Mouse (Mus musculus): Measurements from ENCODE around the gene Cd52. TPM values are rescaled to one million over a fixed set of nuclear protein-coding genes. Genes with fewer than 3 reads are reported as not detected.
A peak's percentile ranks its signal among the peaks of the same experiment; 100 is the strongest.

Gene Cd52
- total RNA-seq, 2 experiments from 2014 or later = 0.99 to 2.4 TPM

- intact Hi-C loops (cut with DNase I) = no loop called here
- DNase-seq (ENCODE audit: low spot score in 2 of 2) = no peak
These were observed 32.9 kb downstream of the Cd52 start for GRCm38 (mm10) chr4:134061944-134062446.

DNA sequence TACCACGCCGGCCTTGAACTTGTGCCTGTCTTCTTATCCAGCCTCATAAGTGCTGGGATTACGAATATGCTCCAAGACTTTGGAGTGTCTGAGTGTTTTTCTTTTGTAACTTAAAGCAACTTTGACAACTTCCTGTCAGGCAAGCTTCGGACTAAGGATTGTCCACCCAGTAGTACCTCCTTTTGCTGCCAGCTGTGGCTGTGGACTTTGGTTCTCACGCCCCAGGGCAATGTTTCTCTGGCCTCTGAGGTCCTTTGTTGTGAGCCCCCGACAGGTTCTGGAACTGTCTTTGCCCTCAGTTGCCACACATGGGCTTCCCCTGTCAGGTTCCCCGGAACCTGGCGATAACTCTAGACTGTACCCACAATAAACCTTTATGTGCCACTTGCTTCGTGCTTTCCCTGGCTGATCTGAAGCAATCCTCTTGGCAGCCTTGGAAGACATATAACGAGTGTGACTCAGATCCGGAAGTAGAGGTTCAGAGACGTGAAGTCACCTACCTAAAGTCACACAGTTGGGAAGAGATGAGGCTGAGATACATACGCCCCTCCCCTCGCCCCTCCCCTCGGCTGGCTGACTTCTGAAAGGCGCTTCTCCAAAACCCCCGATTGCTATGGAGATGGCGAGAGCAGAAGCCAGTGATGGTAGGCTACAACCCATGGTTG is 33.6 kb downstream of the Cd52 start:
- peak in 1 of 2 experiments; percentile 42 for DNase-seq (ENCODE audit: low spot score in 2 of 2)
- intact Hi-C loops (cut with DNase I) = no loop called here

GRCm38 (mm10) chr4:134060135-134060865 is 34.6 kb downstream of the Cd52 start, which contains the start of gene Crybg2:
Gene Crybg2 (plus strand): TSS chr4:134060815.
- intact Hi-C loops (cut with DNase I) = no loop called here
- no peak for DNase-seq (ENCODE audit: low spot score in 2 of 2)

GRCm38 (mm10) chr4:134058908-134059307 is 36.0 kb downstream of the Cd52 start:
- intact Hi-C loops (cut with DNase I) = no loop called here
- no peak for DNase-seq (ENCODE audit: low spot score in 2 of 2)

DNA sequence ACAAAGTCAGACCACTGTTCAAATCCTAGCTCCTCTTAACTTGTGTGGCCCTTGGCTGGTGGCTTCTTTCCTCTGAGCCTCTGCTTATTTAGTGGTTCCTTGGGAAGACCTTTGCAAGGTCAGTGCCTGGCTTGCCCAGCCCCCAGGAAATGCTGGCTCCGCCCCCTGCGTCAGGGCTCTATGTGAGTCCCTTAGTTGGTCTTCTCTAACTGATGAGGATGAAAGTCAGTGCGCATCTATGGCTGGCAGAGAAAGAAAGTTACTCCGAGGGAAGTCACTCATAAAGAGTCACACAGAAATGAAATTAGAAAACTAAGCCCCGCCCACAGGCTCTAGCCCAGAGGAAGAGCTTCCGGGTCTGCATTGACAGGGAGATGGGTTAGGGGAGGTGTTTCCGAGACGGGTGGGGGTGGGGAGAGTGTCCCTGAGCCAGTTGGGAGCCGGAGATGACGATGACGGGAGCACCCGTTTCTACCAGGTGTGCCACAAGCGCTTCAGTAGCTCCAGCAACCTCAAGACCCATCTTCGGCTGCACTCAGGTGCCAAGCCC is 36.6 kb downstream of the Cd52 start:
- intact Hi-C loops (cut with DNase I) = no loop called here
- no peak for DNase-seq (ENCODE audit: low spot score in 2 of 2)

DNA sequence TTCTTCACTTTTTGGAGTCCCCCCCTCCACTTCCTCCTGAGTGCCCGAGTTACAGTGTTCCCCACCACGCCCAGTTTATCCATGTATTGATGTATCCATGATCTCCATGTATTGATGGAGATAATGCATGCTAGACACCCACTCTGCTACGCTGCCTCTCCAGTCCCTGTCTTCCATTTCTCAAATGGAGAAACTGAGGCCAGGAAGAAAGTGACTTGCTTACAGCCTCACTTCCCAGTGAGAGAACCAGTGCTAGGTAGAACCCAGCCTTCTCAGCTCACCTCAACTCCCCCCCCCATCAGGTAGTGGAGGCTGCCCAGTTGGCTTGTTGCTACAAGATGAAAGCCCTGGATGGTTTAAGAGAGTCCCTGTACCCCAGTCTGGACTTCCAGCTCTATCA is 41.3 kb downstream of the Cd52 start, which contains the start of gene Zfp683:
Gene Zfp683, plus strand, starts transcription at position 301 of the 400 bp plus-strand sequence.
- DNase-seq (ENCODE audit: low spot score in 2 of 2) = no peak
- intact Hi-C loops (cut with DNase I) = no loop called here

- intact Hi-C loops (cut with DNase I) = no loop called here
- DNase-seq (ENCODE audit: low spot score in 2 of 2) = peak in 1 of 2 experiments; percentile 24
These were observed 42.3 kb downstream of the Cd52 start for GRCm38 (mm10) chr4:134052560-134052959.

DNA sequence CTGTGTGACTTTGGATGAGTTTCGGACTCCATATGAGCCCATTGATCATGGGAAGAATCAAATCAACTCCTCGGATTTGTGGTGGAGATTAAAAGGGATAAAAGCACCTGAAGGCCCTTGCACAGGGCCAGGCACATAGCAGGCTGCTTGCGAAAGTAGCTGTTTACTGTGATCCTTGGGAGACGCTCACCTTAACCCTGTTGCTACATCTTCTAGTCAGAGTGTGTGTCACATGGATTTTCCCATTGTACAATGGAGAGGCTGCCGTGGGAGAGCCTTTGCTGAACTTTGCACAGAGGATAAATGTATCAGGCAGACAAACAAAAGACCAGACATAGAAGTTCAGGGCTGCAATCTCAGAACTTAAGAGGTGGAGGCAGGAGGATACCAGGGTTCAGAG is 43.0 kb downstream of the Cd52 start:
- DNase-seq (ENCODE audit: low spot score in 2 of 2) = no peak
- intact Hi-C loops (cut with DNase I) = no loop called here

DNA sequence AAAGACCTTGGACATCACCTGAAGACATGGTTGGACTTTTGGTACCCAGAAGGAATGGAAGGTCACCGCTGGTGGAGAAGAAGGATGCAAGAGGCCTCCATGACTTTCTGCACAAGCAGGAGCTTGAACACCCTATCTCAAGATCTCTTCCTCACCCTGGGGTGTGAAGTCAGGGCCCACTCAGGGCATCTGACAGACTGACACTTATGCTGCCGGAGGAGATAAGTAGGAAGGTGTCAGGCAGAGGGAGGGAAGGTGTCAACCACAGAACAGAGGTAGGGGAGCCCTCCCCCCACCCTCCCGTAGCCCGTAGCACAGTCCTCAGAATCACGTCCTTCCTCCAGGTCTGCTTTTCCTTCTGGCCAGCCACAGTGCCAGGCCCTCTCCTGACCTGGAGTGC is 47.2 kb downstream of the Cd52 start:
- DNase-seq (ENCODE audit: low spot score in 2 of 2) = no peak
- intact Hi-C loops (cut with DNase I) = no loop called here

- no peak for DNase-seq (ENCODE audit: low spot score in 2 of 2)
- intact Hi-C loops (cut with DNase I) = no loop called here
These were observed 51.8 kb downstream of the Cd52 start for GRCm38 (mm10) chr4:134043041-134043440.

- intact Hi-C loops (cut with DNase I) = no loop called here
- DNase-seq (ENCODE audit: low spot score in 2 of 2) = peak in 1 of 2 experiments; percentile 14
These were observed 53.4 kb downstream of the Cd52 start for GRCm38 (mm10) chr4:134041317-134042123.

DNA sequence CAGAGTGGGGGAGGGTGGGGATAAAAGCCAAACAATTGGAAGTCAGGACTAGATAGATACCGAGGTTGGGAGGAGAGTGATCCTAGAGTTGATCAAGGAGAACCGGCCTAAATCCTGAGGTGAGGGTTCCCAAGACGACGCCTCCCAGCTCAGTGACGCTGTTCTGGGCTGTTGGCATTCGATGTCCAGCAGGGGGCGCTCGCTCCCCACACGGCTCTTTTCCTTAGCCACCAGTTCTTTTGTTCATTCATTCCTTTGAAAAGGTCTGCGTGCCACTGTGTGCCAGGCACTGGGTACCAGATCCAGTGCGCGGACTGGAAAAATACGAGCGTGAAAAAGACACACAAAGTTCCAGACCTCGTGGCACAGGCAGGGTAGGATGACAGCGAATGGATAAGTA is 58.9 kb downstream of the Cd52 start:
- DNase-seq (ENCODE audit: low spot score in 2 of 2) = peak; percentile 77 to 84
- intact Hi-C loops (cut with DNase I) = loop anchor here (1.0 to 2.0 kb wide), 2 partner anchors 53 to 88 kb away; no protein-coding TSS in a partner anchor

Other genes with a start within 250 kb of the Cd52 start
- 10 to 100 TPM; 12.7 TPM for gene Rps6ka1, start 207.3 kb downstream of the Cd52 start, total RNA-seq (2021)
- 100 to 1,000 TPM; 118 to 146 TPM for gene Hmgn2, start 126.4 kb downstream of the Cd52 start, total RNA-seq (2021)
- gene Dhdds, start 94.2 kb downstream of the Cd52 start, total RNA-seq (2021) = 10 to 100 TPM; 61.0 to 63.6 TPM
- gene Lin28a, start 76.2 kb downstream of the Cd52 start, total RNA-seq (2021) = not detected
- not detected for gene Zfp683, start 41.2 kb downstream of the Cd52 start, total RNA-seq (2021)
- gene Crybg2, start 34.3 kb downstream of the Cd52 start, total RNA-seq (2021) = 1 to 10 TPM; 1.3 to 1.4 TPM
- 10 to 100 TPM; 22.6 to 25.0 TPM for gene Ubxn11, start 7.5 kb upstream of the Cd52 start, total RNA-seq (2021)
- gene Sh3bgrl3, start 33.7 kb upstream of the Cd52 start, total RNA-seq (2021) = 100 to 1,000 TPM; 204 to 214 TPM
- 10 to 100 TPM in 1 of 2 experiments, 1 to 10 TPM in 1; 9.5 to 10.5 TPM for gene Cep85, start 92.0 kb upstream of the Cd52 start, total RNA-seq (2021)
- not detected for gene Gm7534, start 107.9 kb upstream of the Cd52 start, total RNA-seq (2021)
- not detected for gene Catsper4, start 132.3 kb upstream of the Cd52 start, total RNA-seq (2021)
- gene Cnksr1, start 143.3 kb upstream of the Cd52 start, total RNA-seq (2021) = under 1 TPM in 1 of 2 experiments, not detected in 1; 0.24 TPM
- gene E130218I03Rik, start 148.6 kb upstream of the Cd52 start, total RNA-seq (2021) = not detected
- 10 to 100 TPM in 1 of 2 experiments, 1 to 10 TPM in 1; 10.0 to 12.5 TPM for gene Zfp593, start 150.5 kb upstream of the Cd52 start, total RNA-seq (2021)
- gene Gm30191, start 151.9 kb upstream of the Cd52 start, total RNA-seq (2021) = not detected
- gene Grrp1, start 159.0 kb upstream of the Cd52 start, total RNA-seq (2021) = 1 to 10 TPM; 3.8 to 4.3 TPM
- 10 to 100 TPM; 16.1 to 16.4 TPM for gene Pdik1l, start 192.8 kb upstream of the Cd52 start, total RNA-seq (2021)
- under 1 TPM; 0.40 to 0.86 TPM for gene Trim63, start 220.0 kb upstream of the Cd52 start, total RNA-seq (2021)
- gene Slc30a2, start 248.1 kb upstream of the Cd52 start, total RNA-seq (2021) = under 1 TPM in 1 of 2 experiments, not detected in 1; 0.17 TPM

Data from left cerebral cortex, postnatal 14 days (tissue).